Mouse (Mus musculus) stomach, embryonic 14.5 days (tissue): ENCODE data around the gene Creb3l1. TPM values are rescaled to one million over a fixed set of nuclear protein-coding genes. Genes with fewer than 3 reads are reported as not detected.
A peak's percentile ranks its signal among the peaks of the same experiment; 100 is the strongest.

Experiments
- ATAC-seq: fragments of 200-750 bp; cut with Nextera tagmentation; 2 replicates; pipeline ENCODE4 v1.8.0; 2017; ENCODE audit warnings: low read depth, moderate TSS enrichment; ENCODE audit not compliant: insufficient number of reproducible peaks, insufficient read depth, low FRiP score
- H3K27ac ChIP-seq: fragments of 300-500 bp; sonication (generic); 2 replicates; pipeline ENCODE4 v1.5.1; 2014; ENCODE audit warnings: mild to moderate bottlenecking, low read length, moderate library complexity, mixed read lengths
- H3K27me3 ChIP-seq: fragments of 300-500 bp; sonication (generic); 2 replicates; pipeline ENCODE4 v1.6.1; 2014; ENCODE audit warnings: low read length, control low read depth, mixed read lengths; ENCODE audit not compliant: control insufficient read depth, insufficient read depth
- H3K36me3 ChIP-seq: fragments of 300-500 bp; sonication (generic); 2 replicates; pipeline ENCODE4 v1.6.1; 2014; ENCODE audit warnings: mild to moderate bottlenecking, control low read depth, low read length, moderate library complexity, mixed read lengths; ENCODE audit not compliant: control insufficient read depth, insufficient read depth
- H3K4me1 ChIP-seq: fragments of 300-500 bp; sonication (generic); 2 replicates; pipeline ENCODE4 v1.6.1; 2014; ENCODE audit warnings: low read length, control low read depth, mixed read lengths; ENCODE audit not compliant: control insufficient read depth, insufficient read depth
- H3K4me2 ChIP-seq: fragments of 300-500 bp; sonication (generic); replicated peaks from 2 replicates; pipeline ENCODE4 v1.6.1; 2014; ENCODE audit warnings: low read depth, low read length, control low read depth
- H3K4me3 ChIP-seq: fragments of 300-500 bp; sonication (generic); 2 replicates; pipeline ENCODE4 v1.5.1; 2014; ENCODE audit warnings: low read depth, low read length, control low read depth
- H3K9ac ChIP-seq: fragments of 300-500 bp; sonication (generic); replicated peaks from 2 replicates; pipeline ENCODE4 v1.6.1; 2014; ENCODE audit warnings: low read depth, mild to moderate bottlenecking, control low read depth, low read length, moderate library complexity, mixed read lengths
- H3K9me3 ChIP-seq: fragments of 300-500 bp; sonication (generic); 2 replicates; pipeline ENCODE4 v1.6.1; 2016; ENCODE audit warnings: low read depth, low read length, control low read depth; ENCODE audit not compliant: control insufficient read depth
- WGBS: fragments of 180-500 bp; shearing (Covaris S2); extraction: QIAGEN DNeasy Blood & Tissue Kit; methylation state at CpG from one replicate; pipeline ENCODE4 v1.1.7; 2014; 5-methylcytosine and 5-hydroxymethylcytosine counted together
- polyA plus RNA-seq: library from polyadenylated mRNA; unstranded; fragments of >200 nt; fragmentation: Nextera tagmentation; extraction: Ambion mirVana; gene quantifications from 2 replicates; pipeline ENCODE4 v1.2.1, GENCODE M21; 2014

Gene Creb3l1
- polyA plus RNA-seq, 1 experiment from 2014 or later: 35.2 TPM

DNA sequence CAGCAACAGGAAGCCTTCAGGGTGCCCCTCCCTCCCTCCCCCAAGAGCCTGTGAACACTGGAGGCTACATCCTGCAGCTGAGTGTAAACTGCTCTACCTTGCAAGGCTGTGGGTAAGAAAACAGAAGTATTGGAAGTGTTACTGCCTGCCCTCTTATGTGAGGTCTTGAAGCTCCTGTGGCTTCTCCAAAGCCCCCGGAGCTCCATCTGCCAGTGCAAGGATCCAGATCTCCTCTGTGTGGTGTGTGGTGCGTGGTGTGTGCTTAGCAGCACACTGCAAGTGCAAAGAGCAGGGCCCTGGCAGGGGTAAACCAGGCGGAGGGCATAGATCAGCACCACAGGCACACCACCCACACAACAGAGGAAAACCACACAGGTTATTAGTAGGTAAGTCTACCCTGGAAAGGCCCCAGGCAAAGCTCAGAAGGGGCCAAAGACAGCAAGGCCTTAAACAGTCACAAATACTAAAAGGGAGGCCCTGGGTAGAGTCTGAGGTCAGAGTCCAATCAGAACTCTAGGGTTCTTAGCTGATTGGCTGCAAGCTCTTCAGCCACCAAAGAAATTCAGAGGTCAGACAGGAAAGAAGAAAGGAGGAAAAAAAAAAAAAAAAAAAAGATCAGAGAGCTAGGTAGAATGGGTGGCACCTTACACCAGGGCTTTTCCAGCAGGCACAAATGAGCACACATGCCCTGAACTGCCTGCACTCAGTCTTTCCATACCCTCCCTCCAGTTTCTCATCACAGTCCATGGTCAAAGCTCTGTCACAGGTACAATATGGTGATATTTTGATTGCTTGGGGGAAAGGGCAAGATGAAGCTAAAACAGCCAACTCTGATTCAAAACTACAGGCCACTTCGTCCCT is 62.2 kb downstream of the Creb3l1 start:
- 59% methylated on average over 4 of the region's 4 CpGs for WGBS
- H3K27me3 ChIP-seq: no peaks in the 10 kb centered on the region
- H3K36me3 ChIP-seq: no peaks in the 10 kb centered on the region
- H3K4me1 ChIP-seq: peaks cover 44% of the 10 kb centered on the region
- peak overlapping the region; percentile 97 for H3K4me2 ChIP-seq
- H3K9ac ChIP-seq: peak overlapping the region; percentile 81
- no peak for ATAC-seq
- H3K27ac ChIP-seq: peak overlapping the region; percentile 79; the same call in 1 of the 2 replicates
- no peaks in the 10 kb centered on the region for H3K9me3 ChIP-seq
- peak overlapping the region; percentile 94 for H3K4me3 ChIP-seq

DNA sequence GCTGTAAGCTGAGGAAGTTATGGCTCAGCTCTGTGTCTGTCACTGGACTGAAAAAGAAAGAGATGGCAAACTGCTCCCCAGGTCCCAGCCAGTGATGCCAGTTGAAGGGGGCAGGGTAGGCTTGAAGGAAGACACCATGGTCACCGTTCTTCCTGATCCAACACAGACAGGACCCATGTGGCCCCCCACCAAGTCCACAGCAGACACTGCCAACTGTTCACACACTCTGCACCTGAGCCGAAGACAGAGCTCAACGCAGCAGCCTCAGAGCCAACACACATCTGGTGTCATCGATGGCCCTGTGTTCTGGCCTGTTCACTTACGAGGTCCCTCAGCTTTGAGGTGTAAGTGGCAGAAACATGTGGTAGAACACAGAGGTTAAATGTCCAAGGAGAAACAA is 63.8 kb downstream of the Creb3l1 start:
- H3K9ac ChIP-seq: no peak overlapping the region
- 95% methylated on average over 5 of the region's 5 CpGs for WGBS
- no peaks in the 10 kb centered on the region for H3K36me3 ChIP-seq
- H3K4me2 ChIP-seq: no peak overlapping the region
- no peak overlapping the region for H3K27ac ChIP-seq
- peaks cover 53% of the 10 kb centered on the region for H3K4me1 ChIP-seq
- H3K27me3 ChIP-seq: no peaks in the 10 kb centered on the region
- ATAC-seq: no peak
- no peaks in the 10 kb centered on the region for H3K9me3 ChIP-seq
- no peak overlapping the region for H3K4me3 ChIP-seq

DNA sequence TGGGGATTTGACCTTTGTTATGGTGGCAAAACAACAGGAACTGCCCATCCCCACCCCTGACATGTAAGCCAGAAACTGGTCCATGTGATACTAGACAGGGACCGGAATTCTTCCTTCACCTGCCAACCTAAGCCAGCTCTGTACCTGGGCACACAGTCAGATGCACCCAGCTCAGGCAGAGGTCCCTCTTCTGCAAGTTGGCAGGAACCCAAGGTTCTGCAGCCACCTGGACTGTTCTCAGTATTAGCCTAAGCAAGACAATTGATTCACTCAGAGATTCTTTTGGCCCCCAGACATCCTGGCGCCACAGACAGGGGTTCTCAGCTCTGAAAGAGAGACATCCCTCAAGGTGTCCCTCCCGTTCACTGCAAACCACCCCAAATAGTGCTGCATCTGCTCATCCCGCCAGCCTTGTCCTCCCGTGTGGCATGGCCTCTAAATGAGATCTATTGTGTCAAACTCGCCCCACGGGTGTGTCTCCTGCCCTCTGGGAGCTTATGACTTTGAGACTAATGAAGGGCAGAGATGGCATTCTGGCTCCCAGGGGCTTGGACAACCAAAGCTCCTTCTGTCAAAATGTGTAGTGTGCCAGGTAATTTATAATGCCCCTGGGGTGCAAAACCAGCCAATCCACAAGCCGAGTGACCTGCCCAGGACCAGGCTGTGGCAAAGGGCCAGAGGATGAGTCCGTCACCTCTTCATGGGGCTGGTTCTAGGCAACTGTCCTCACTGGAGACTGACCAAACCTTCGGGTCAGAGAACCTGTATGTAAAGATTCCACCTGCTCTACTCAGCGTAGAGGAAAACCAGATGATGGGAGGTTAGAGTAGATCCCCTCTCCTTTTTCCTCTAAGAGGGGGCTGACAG is 64.5 kb downstream of the Creb3l1 start:
- H3K4me3 ChIP-seq: no peak overlapping the region
- 75% methylated on average over 11 of the region's 11 CpGs for WGBS
- H3K9me3 ChIP-seq: no peaks in the 10 kb centered on the region
- H3K27ac ChIP-seq: no peak overlapping the region
- no peaks in the 10 kb centered on the region for H3K27me3 ChIP-seq
- no peak overlapping the region for H3K4me2 ChIP-seq
- H3K9ac ChIP-seq: no peak overlapping the region
- peaks cover 48% of the 10 kb centered on the region for H3K4me1 ChIP-seq
- H3K36me3 ChIP-seq: no peaks in the 10 kb centered on the region
- ATAC-seq: no peak

DNA sequence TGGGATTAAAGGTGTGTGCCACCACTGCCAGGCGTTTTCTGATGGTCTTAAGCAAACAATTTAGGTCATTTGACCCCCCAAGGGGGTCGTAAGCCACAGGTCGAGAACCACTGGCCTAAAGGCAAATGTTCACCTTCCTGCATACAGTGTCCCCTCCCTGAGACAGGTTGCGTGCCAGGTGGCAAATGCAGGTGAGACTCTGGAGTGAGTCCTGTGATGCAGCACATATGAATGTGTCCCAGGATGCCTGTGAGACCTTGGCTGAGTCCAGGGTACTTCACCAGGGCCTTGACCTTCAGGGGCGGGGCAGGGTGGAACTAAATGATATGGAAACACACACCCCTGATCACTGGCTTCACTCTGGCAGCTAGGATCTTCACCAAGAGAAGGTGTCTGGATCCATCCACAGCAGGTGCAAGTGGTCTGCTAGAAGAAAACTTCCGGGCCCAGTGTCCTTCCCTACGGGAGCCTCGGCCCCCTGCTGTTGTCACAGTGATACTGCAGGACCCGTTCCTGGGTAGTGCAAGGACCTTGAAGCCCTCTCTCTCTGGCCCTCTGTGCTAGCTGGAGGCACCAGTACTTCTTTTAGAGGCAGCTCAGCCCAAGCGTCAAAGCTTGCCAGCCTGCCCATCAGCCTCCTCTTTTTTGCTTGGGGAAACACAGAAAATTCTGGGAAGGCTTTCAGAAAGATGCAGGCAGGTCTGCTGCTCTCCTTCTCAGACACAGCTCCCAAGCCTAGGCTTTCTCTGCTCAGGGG is 65.4 kb downstream of the Creb3l1 start:
- 44% methylated on average over 10 of the region's 10 CpGs for WGBS
- Histone ChIP-seq H3K4me3 (no peak overlapping the region), H3K36me3 (no peaks in the 10 kb centered on the region), H3K27me3 (no peaks in the 10 kb centered on the region), H3K4me1 (peaks cover 52% of the 10 kb centered on the region), H3K9ac (no peak overlapping the region), H3K9me3 (no peaks in the 10 kb centered on the region), H3K27ac (no peak overlapping the region), H3K4me2 (no peak overlapping the region)
- no peak for ATAC-seq

DNA sequence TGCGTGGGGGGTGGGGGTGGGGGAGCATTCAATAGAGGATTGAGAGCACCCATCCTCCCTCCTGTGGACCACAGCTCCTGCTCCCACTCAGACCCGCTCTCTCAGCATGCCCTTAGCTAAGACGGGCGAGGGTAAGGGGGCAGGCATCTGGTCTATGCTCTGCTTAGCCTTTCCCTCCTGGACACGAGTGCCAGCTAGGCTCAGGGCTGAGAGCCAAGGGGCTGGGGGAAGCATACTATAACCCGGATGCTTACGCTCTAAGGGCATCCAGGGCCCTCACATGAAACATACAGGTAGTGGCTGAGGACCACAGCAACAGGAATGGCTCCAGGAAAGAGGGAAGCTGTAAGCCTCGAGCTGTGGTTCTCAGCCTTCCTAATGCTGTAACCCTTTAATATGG is 66.3 kb downstream of the Creb3l1 start:
- 79% methylated on average over 8 of the region's 8 CpGs for WGBS
- H3K9me3 ChIP-seq: no peaks in the 10 kb centered on the region
- H3K4me3 ChIP-seq: no peak overlapping the region
- ATAC-seq: no peak
- no peak overlapping the region for H3K4me2 ChIP-seq
- peaks cover 58% of the 10 kb centered on the region for H3K4me1 ChIP-seq
- no peak overlapping the region for H3K27ac ChIP-seq
- no peaks in the 10 kb centered on the region for H3K27me3 ChIP-seq
- no peak overlapping the region for H3K9ac ChIP-seq
- no peaks in the 10 kb centered on the region for H3K36me3 ChIP-seq

DNA sequence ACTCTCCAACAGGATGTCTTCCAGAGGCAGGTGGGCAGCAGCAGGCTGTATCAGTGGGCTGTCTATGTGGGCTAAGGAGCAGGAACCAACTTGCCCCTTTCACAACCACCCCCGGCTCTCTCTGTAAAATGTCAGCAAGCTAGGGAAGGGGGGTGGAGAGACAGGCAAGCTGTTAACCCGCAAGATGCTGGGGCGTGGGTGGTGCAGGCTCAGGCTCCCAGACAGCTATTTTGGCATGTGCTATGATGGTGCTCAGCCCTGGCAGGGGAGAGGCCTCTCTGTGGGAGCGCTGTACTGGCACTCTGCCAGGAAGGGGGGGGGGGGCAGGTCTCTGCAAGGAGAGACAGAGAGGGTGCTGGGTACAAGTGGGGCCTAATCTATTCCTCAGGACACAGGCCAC is 67.2 kb downstream of the Creb3l1 start:
- WGBS: 10% methylated on average over 4 of the region's 4 CpGs
- H3K27me3 ChIP-seq: no peaks in the 10 kb centered on the region
- no peak overlapping the region for H3K9ac ChIP-seq
- no peak overlapping the region for H3K4me3 ChIP-seq
- H3K4me2 ChIP-seq: no peak overlapping the region
- H3K4me1 ChIP-seq: peaks cover 50% of the 10 kb centered on the region
- H3K27ac ChIP-seq: peak overlapping the region; percentile 21; the same call in 1 of the 2 replicates
- H3K36me3 ChIP-seq: no peaks in the 10 kb centered on the region
- peak; percentile 59; the same call in 1 of the 2 replicates for ATAC-seq
- H3K9me3 ChIP-seq: no peaks in the 10 kb centered on the region

DNA sequence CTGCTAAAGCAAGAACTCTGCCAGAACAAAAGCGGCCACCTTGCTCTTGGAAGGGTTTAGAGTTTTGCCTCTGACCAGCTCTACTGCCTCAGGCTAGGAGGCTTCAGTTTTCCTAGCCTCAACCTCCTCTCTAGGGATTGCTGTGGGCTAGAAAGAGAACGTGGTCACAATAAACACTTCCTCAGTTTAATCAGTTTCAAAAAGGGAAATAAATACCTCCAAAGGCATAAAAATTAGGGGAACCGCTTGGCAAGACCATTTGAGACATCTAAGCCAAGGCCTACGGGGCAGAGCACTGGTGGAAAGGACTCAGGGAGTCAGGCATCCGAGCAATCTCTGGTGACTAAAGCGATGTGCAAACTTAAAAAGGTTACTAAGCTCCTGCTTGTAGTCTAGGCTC is 68.4 kb downstream of the Creb3l1 start:
- no peaks in the 10 kb centered on the region for H3K36me3 ChIP-seq
- WGBS: 82% methylated on average over 6 of the region's 6 CpGs
- H3K4me1 ChIP-seq: peaks cover 40% of the 10 kb centered on the region
- no peak overlapping the region for H3K4me3 ChIP-seq
- H3K9me3 ChIP-seq: no peaks in the 10 kb centered on the region
- no peak overlapping the region for H3K4me2 ChIP-seq
- H3K27ac ChIP-seq: no peak overlapping the region
- no peaks in the 10 kb centered on the region for H3K27me3 ChIP-seq
- no peak for ATAC-seq
- no peak overlapping the region for H3K9ac ChIP-seq

DNA sequence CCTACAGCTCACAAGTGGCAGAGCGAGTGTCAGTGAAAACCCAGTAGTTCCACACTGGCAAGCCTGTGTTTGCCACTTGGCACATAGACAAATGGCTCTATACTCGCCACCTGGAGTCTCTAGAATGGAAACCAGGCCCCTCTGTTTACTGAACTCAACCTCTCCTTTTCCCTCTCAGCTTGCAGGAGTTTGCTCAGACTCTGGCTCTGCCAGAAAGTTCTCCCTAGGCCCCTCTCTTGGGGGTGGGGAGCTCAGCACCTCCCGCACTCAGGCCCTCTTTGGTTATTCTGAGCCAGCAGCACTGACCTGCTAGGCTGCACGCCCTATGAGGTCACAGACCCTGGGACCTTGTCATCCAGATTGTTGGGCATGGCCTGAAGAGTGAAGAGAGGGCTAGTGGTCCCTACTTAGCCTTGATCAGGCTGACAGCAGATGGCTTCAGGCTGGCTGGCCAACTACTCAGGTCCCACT is 69.1 kb downstream of the Creb3l1 start:
- no peaks in the 10 kb centered on the region for H3K27me3 ChIP-seq
- no peaks in the 10 kb centered on the region for H3K36me3 ChIP-seq
- no peak overlapping the region for H3K4me3 ChIP-seq
- no peak overlapping the region for H3K9ac ChIP-seq
- no peak for ATAC-seq
- H3K4me1 ChIP-seq: peaks cover 47% of the 10 kb centered on the region
- H3K27ac ChIP-seq: no peak overlapping the region
- no peaks in the 10 kb centered on the region for H3K9me3 ChIP-seq
- WGBS: 70% methylated on average over 4 of the region's 4 CpGs
- no peak overlapping the region for H3K4me2 ChIP-seq
